Mouse (Mus musculus) testis, adult 2 months (tissue): ENCODE results near the gene Gpr3. TPM values are rescaled to one million over a fixed set of nuclear protein-coding genes. Genes with fewer than 3 reads are reported as not detected.

Experiments
- H3K27ac ChIP-seq: fragments of 200-500 bp; 2 replicates; pipeline ENCODE4 v1.5.1; 2012; ENCODE audit warnings: low read depth, low read length; ENCODE audit not compliant: control insufficient read depth, insufficient read depth
- H3K27me3 ChIP-seq: fragments of 200-500 bp; 2 replicates; pipeline ENCODE4 v1.6.1; 2012; ENCODE audit warnings: mild to moderate bottlenecking, low read length, moderate library complexity; ENCODE audit not compliant: control insufficient read depth, insufficient read depth
- H3K36me3 ChIP-seq: fragments of 200-500 bp; 2 replicates; pipeline ENCODE4 v1.6.1; 2012; ENCODE audit warnings: mild to moderate bottlenecking, low read length; ENCODE audit not compliant: control insufficient read depth, insufficient read depth
- H3K4me1 ChIP-seq: fragments of 200-500 bp; 2 replicates; pipeline ENCODE4 v1.6.1; 2012; ENCODE audit warnings: low read length; ENCODE audit not compliant: control insufficient read depth, insufficient read depth
- H3K4me3 ChIP-seq: fragments of 200-500 bp; 2 replicates; pipeline ENCODE4 v1.5.1; 2012; ENCODE audit warnings: low read depth, mild to moderate bottlenecking, low read length, moderate library complexity, mixed read lengths; ENCODE audit not compliant: control insufficient read depth
- CTCF ChIP-seq: fragments of 200-500 bp; IDR thresholded peaks from 2 replicates; pipeline ENCODE4 v1.5.1; 2012; ENCODE audit warnings: low read depth, mild to moderate bottlenecking, inconsistent platforms, low read length, moderate library complexity; ENCODE audit not compliant: control insufficient read depth, insufficient read depth, insufficient replicate concordance
- POLR2A ChIP-seq: fragments of 200-500 bp; IDR thresholded peaks from 2 replicates; pipeline ENCODE4 v1.6.1; 2012; ENCODE audit warnings: low read depth, mild to moderate bottlenecking, inconsistent platforms, low read length, moderate library complexity; ENCODE audit not compliant: control insufficient read depth
- polyA plus RNA-seq: library from polyadenylated mRNA; depleted of rRNA; stranded (reverse); fragments of >200 nt; gene quantifications from 2 replicates; pipeline ENCODE4 v1.2.3, GENCODE M21; 2012

Gene Gpr3
- polyA plus RNA-seq, 1 experiment = 7.0 TPM

DNA sequence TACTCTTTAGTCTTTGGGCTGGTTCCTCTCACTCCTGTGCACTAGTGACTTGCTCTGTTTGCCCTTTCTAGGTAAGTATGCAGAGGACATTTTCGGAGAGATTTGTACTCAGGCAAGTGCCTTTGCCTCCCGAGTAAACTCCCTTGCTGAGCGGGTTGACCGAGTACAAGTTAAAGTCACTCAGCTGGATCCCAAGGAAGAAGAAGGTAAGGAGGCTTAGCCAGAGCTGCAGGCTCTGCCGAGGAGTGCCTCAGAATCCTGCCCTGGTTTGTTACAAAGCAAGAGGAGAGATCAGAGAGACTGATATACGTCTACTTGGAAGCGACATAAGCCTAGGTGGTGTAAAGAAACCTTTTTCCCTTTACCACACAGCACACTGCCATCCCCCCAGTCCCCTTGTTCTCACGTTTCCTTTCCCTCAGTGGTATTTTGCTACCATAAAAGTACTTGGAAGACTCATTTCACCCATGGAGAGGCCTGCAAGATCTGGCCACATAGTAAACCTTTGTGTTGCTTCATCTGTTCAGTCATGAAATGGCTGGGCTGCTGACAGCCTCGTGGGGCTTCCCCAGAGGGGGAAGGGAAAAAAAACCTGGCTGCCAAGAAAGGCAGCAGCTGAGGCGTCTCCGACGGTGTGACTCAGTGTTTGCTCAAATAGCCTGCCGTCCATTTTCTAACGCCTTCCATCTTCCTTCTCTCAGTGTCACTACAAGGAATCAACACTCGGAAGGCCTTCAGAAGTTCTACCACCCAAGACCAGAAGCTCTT lies 27.3 kb downstream of the Gpr3 start:
- H3K4me1 ChIP-seq = no peaks in the 10 kb centered on the region; the same call in 1 of the 2 replicates
- H3K36me3 ChIP-seq = peaks cover 2% of the 10 kb centered on the region; the same call in 1 of the 2 replicates
- no peak overlapping the region for H3K4me3 ChIP-seq
- TF ChIP-seq CTCF (no peak), POLR2A (no peak)
- no peaks in the 10 kb centered on the region for H3K27me3 ChIP-seq
- no peak overlapping the region for H3K27ac ChIP-seq

DNA sequence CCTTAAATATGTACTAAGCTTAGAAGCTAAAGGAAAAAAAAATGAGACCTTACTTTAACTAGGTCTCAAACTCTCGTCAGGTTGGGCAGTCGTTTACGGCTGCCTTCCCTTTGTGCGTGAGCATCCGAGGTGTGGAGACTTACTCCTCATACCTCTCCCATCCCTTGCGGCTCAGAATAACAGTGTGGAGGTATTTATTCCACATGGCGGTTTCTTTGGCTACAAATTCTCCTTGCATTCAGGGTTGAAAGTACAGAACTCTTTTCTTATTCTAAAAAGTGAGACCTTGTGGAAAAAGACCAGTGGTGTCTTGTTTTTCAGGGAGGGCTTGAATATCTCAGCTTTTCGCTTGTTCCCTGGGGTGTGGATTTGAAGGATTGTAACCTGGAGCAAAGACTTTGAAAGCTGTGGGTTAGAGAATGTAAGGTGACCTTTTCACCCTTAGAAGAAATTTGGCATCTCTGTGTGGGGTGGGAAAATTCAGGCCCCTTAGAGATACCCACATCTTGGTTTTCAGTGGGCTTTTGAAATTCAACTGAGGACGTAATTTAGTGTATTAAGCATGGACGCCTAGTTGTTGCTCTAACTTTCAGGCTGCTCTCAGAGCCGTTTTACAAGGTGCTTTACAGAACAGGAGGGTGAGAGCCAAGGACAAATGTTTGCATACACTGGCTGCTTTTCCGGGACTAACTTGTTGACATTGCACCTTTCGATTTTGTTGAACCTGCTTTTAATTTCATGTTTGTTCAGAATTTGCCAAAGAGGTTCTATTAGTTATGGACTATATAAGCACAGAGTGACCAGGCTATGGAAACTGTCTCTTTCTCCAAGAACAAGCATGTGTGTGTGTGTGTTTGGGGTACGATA lies 28.1 kb downstream of the Gpr3 start:
- Histone ChIP-seq H3K36me3 (peaks cover 2% of the 10 kb centered on the region; the same call in 1 of the 2 replicates), H3K27ac (no peak overlapping the region), H3K4me3 (no peak overlapping the region), H3K27me3 (no peaks in the 10 kb centered on the region), H3K4me1 (no peaks in the 10 kb centered on the region; the same call in 1 of the 2 replicates)
- no peak for TF ChIP-seq POLR2A
- TF ChIP-seq CTCF = no peak

GRCm38 (mm10) chr4:133182439-133183033 lies 29.8 kb downstream of the Gpr3 start:
- H3K27me3 ChIP-seq = no peaks in the 10 kb centered on the region
- no peak overlapping the region for H3K27ac ChIP-seq
- H3K36me3 ChIP-seq = peaks cover 2% of the 10 kb centered on the region; the same call in 1 of the 2 replicates
- no peak overlapping the region for H3K4me3 ChIP-seq
- H3K4me1 ChIP-seq = no peaks in the 10 kb centered on the region; the same call in 1 of the 2 replicates
- TF ChIP-seq POLR2A = no peak

- TF ChIP-seq POLR2A (no peak), CTCF (no peak)
- Histone ChIP-seq H3K4me3 (no peak overlapping the region), H3K27ac (no peak overlapping the region), H3K27me3 (no peaks in the 10 kb centered on the region), H3K4me1 (no peaks in the 10 kb centered on the region; the same call in 1 of the 2 replicates), H3K36me3 (no peaks in the 10 kb centered on the region)
Measured at GRCm38 (mm10) chr4:133179258-133179657, 33.1 kb downstream of the Gpr3 start.

DNA sequence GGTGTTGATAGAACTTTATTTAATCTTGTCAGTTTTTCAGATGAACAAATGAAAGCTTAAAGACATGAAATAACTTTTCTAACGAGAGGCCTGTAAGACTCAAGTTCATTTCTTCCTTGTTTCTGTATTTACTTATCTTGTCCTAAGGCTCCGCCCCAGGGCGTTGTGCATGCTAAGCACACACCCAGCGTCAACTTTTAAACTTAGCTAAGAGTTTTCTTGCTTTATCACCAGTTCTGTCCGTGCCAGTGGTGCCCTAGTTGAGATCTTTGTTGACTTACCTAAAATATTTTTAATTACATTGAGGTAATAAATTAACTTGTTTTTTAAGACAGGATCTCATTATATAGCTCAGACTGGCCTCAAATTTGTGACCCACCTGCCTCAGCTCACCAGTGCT lies 34.0 kb downstream of the Gpr3 start:
- Histone ChIP-seq H3K4me3 (no peak overlapping the region), H3K27ac (no peak overlapping the region), H3K4me1 (peaks cover 3% of the 10 kb centered on the region), H3K27me3 (no peaks in the 10 kb centered on the region), H3K36me3 (no peaks in the 10 kb centered on the region)
- TF ChIP-seq POLR2A = no peak

DNA sequence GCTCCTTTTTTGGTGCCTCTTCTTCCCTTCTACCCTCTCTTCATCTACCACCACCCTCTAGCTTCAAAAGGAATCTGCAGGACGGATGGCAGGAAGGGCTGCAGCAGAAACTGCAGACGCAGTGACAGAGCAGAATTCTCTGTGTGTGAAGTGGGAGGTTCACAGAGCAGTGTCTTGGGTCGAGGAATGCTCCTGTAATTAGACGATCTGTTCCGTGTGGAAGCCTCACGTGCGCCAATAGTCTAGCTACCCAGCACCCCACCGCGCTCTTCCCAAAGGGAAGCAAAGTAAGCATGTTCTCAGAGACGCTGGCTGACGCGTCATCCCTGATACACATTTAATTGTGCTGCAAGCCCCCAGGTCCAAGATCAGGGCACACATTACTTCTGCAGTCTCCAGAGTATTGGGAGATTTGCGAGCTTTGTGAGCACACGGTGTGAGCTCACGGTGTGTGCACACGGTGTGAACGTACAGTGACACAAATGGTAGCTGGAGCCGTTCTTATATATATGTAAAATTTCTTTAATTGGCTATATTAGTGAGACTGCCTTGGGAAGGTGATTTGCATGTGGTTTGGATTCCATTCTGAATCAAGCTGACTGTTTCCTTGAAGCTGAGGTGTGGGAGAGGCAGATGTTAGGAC lies 35.5 kb downstream of the Gpr3 start:
- Histone ChIP-seq H3K27me3 (no peaks in the 10 kb centered on the region), H3K4me3 (peak overlapping the region; percentile 13), H3K36me3 (no peaks in the 10 kb centered on the region), H3K4me1 (peaks cover 5% of the 10 kb centered on the region), H3K27ac (no peak overlapping the region; the same call in 1 of the 2 replicates)
- TF ChIP-seq POLR2A (no peak), CTCF (no peak)
